Mouse (Mus musculus): ENCODE results near the gene Mdfic.

GRCm38 (mm10) chr6:15752160-15752559 is 31.7 kb downstream of the Mdfic start:
- no peak for TF ChIP-seq POLR2A (IDR thresholded peaks at IDR 0.05; ENCODE audit: borderline replicate concordance, low read depth, low read length)
- TF ChIP-seq CTCF (IDR thresholded peaks at IDR 0.05; ENCODE audit: low read depth, low read length) = no peak

All from bone marrow macrophage, adult 2 months (primary cell).